Mouse (Mus musculus) liver, embryonic 14.5 days (tissue): ENCODE data around the gene B4galt2.

ENCODE experiments used
- CTCF ChIP-seq: IDR thresholded peaks from 2 replicates; pipeline ENCODE4 v1.5.1; 2016; ENCODE audit warnings: antibody characterized with exemption, low read depth, control low read depth
- EP300 ChIP-seq: IDR thresholded peaks from 2 replicates; pipeline ENCODE4 v1.6.1; 2016; ENCODE audit warnings: antibody characterized with exemption, low read depth

DNA sequence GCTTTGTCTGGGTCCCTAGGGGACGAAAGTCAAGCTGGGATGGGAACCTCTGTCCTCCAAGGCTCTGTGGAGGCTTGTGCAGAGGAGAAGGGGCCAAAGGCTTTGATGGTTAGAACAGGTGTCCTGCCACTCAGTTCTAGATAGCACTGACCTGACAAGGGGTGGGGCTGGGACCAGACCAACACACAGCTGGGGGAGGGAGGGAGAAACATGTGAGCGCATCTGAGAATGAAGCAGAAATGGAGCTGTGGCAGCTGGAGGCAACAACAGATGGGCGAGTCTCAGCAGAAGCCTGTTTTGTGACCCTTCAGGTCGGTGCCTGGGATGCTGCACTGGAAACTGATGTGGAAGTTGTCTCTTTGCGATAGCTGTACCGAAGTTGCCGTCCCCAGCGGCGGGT is 14.0 kb downstream of the B4galt2 start:
- TF ChIP-seq EP300 (no peak), CTCF (no peak)
